Mouse (Mus musculus): ENCODE results near the gene Smoc1. TPM values are rescaled to one million over a fixed set of nuclear protein-coding genes. Genes with fewer than 3 reads are reported as not detected.

The Smoc1 gene
- polyA plus RNA-seq, 1 experiment from 2014 or later = 10.7 TPM

DNA sequence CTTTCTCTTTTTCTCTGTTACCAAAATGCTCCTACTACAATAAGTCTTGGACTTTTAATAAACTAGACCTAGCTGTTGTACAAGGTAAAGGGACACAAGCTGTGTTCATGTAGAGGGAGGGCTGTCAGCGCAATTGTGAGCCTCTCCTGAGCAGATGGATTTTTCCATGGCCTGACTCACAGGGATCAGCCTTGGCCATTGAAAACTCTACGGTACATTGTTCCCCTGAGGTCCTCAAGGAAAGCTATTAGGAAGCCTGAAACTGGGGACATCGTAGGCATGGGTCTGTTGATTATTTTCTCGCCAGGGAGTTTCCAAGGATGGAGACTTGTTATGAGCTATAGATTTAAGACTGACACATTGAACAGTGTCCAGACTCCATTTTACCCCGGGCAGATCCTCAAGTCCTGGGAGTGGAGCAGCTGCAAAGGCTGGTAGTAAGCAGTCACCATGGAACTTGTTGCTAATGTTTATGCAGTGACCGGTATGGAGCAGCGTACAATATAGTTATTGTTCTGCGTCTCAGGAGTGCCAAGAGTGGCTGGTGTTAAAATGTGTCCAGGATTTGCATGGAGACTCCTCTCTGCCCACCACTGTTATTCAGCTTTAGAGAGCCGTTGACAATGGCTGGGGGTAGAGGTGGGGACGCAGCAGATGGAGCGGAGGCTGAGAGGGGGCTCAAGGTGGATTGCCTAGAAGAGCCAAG lies 28.5 kb downstream of the Smoc1 start:
- no peak overlapping the region for H3K4me3 ChIP-seq (ENCODE audit: low read depth, low read length)
- 62% methylated on average over 11 of the region's 11 CpGs for WGBS
- H3K27ac ChIP-seq (replicated peaks; ENCODE audit: low read depth, low read length) = no peak overlapping the region
- H3K4me2 ChIP-seq (ENCODE audit: low read depth, low read length) = no peak overlapping the region
- H3K36me3 ChIP-seq (ENCODE audit: control insufficient read depth, insufficient read depth, low read length) = no peaks in the 10 kb centered on the region
- H3K9ac ChIP-seq (ENCODE audit: low read depth, low read length) = no peak overlapping the region
- no peaks in the 10 kb centered on the region for H3K9me3 ChIP-seq (ENCODE audit: control insufficient read depth, low read length)
- H3K4me1 ChIP-seq (ENCODE audit: control insufficient read depth, insufficient read depth, low read length) = peaks cover 3% of the 10 kb centered on the region; the same call in 1 of the 2 replicates
- H3K27me3 ChIP-seq (replicated peaks; ENCODE audit: control insufficient read depth, insufficient read depth, low read length) = no peaks in the 10 kb centered on the region
- peak; percentile 26; the same call in 1 of the 2 replicates for ATAC-seq (ENCODE audit: low read depth)
- DNase-seq (ENCODE audit: low spot score) = no peak

DNA sequence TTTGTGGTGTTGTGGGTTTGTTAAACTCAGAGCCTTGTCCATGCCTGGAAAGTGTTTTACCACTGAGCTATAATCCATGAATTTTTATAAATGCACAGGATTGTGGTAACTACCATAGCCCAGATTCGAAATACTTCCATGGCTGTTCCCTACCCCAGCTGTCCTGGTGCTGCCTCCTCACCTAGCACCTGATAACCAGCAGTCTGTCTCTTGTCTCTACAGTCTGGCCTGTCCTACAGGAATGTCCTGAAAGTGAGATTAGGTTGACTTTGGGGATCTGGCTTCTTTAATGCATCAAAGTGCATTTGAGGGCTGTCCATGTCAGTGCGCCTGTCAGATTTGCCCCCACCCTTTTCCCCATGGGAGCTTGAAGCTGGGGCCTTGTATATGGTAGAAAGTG lies 29.2 kb downstream of the Smoc1 start:
- Histone ChIP-seq H3K9me3 (ENCODE audit: control insufficient read depth, low read length) (no peaks in the 10 kb centered on the region), H3K27me3 (replicated peaks; ENCODE audit: control insufficient read depth, insufficient read depth, low read length) (no peaks in the 10 kb centered on the region), H3K4me3 (ENCODE audit: low read depth, low read length) (no peak overlapping the region), H3K27ac (replicated peaks; ENCODE audit: low read depth, low read length) (no peak overlapping the region), H3K4me1 (ENCODE audit: control insufficient read depth, insufficient read depth, low read length) (peaks cover 3% of the 10 kb centered on the region; the same call in 1 of the 2 replicates), H3K36me3 (ENCODE audit: control insufficient read depth, insufficient read depth, low read length) (no peaks in the 10 kb centered on the region), H3K9ac (ENCODE audit: low read depth, low read length) (no peak overlapping the region), H3K4me2 (ENCODE audit: low read depth, low read length) (no peak overlapping the region)
- DNase-seq (ENCODE audit: low spot score) (no peak), ATAC-seq (ENCODE audit: low read depth) (no peak)
- 84% methylated on average over 2 of the region's 2 CpGs for WGBS

DNA sequence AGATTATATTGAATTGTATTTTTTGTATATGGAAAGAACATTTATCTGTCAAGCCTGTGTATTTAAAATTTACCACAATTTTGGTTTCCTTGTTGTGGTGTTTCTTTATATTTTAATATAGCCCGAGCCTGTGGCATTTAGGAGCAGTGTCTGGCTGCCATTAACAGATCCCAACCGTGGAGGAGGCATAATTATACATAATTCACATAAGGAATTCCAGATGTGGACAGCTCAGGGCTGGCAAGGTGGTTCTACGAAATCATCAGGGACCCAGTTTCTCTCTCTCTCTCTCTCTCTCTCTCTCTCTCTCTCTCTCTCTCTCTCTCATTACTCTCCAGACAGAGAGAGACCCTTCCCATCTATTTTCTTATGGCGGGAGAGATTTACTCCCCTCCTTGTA lies 31.0 kb downstream of the Smoc1 start:
- Histone ChIP-seq H3K27ac (replicated peaks; ENCODE audit: low read depth, low read length) (no peak overlapping the region), H3K36me3 (ENCODE audit: control insufficient read depth, insufficient read depth, low read length) (no peaks in the 10 kb centered on the region), H3K4me2 (ENCODE audit: low read depth, low read length) (no peak overlapping the region), H3K27me3 (replicated peaks; ENCODE audit: control insufficient read depth, insufficient read depth, low read length) (no peaks in the 10 kb centered on the region), H3K9me3 (ENCODE audit: control insufficient read depth, low read length) (no peaks in the 10 kb centered on the region), H3K9ac (ENCODE audit: low read depth, low read length) (no peak overlapping the region), H3K4me1 (ENCODE audit: control insufficient read depth, insufficient read depth, low read length) (peaks cover 3% of the 10 kb centered on the region; the same call in 1 of the 2 replicates), H3K4me3 (ENCODE audit: low read depth, low read length) (no peak overlapping the region)
- 26% methylated on average over 4 of the region's 4 CpGs for WGBS
- ATAC-seq (ENCODE audit: low read depth) (no peak), DNase-seq (ENCODE audit: low spot score) (peak; percentile 35)

DNA sequence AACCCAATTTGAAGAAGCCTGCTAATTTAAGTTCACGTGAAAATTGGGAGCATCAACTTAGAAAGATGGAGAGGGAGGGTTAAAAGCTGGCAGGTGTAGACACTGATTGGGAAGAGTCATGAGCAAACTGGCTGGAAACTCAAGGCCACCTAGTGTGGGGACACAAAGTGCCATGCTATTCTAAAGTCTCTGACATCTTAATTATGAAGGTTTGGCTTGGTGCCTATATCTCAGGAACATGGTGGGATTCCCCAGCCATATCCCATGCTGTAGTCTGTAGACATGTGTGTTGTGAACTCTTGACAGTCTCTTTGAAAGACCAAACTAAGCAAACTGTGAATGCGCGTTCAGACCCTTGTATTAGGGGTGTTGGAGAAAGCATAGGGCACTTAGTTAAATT lies 32.0 kb downstream of the Smoc1 start:
- Histone ChIP-seq H3K9me3 (ENCODE audit: control insufficient read depth, low read length) (no peaks in the 10 kb centered on the region), H3K36me3 (ENCODE audit: control insufficient read depth, insufficient read depth, low read length) (no peaks in the 10 kb centered on the region), H3K4me2 (ENCODE audit: low read depth, low read length) (no peak overlapping the region), H3K27me3 (replicated peaks; ENCODE audit: control insufficient read depth, insufficient read depth, low read length) (no peaks in the 10 kb centered on the region), H3K9ac (ENCODE audit: low read depth, low read length) (no peak overlapping the region), H3K27ac (replicated peaks; ENCODE audit: low read depth, low read length) (no peak overlapping the region), H3K4me3 (ENCODE audit: low read depth, low read length) (no peak overlapping the region), H3K4me1 (ENCODE audit: control insufficient read depth, insufficient read depth, low read length) (peaks cover 3% of the 10 kb centered on the region; the same call in 1 of the 2 replicates)
- WGBS = 83% methylated on average over 3 of the region's 3 CpGs
- no peak for ATAC-seq (ENCODE audit: low read depth)
- DNase-seq (ENCODE audit: low spot score) = no peak

DNA sequence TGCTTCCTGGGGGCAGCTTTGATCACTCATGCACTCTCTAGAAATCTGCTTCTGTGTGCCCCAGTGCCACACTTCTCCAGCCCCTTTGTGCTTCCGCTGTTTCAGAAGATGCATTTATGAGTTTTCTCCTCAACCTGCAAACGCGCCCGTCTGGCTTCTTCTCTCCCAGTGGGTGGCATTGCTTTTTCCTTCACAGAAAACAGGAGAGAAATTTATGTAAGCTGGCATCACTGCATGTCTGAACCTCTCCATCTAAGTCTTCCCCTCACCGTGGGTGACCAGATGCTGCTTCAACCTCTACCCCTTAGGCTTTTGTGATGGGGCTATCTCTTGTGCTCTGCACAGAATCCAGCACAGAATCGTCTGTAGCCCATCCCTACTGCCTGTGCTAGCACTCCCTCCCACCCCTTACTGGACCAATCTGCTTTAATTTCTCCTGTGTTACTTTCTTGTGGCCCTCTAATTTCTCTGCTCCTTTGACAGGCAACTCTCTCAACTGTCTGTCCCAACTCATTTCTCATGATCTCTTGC lies 35.3 kb downstream of the Smoc1 start:
- H3K4me2 ChIP-seq (ENCODE audit: low read depth, low read length) = no peak overlapping the region
- no peak for ATAC-seq (ENCODE audit: low read depth)
- no peak overlapping the region for H3K9ac ChIP-seq (ENCODE audit: low read depth, low read length)
- no peak for DNase-seq (ENCODE audit: low spot score)
- H3K27me3 ChIP-seq (replicated peaks; ENCODE audit: control insufficient read depth, insufficient read depth, low read length) = no peaks in the 10 kb centered on the region
- no peak overlapping the region for H3K27ac ChIP-seq (replicated peaks; ENCODE audit: low read depth, low read length)
- H3K4me1 ChIP-seq (ENCODE audit: control insufficient read depth, insufficient read depth, low read length) = peaks cover 3% of the 10 kb centered on the region; the same call in 1 of the 2 replicates
- 84% methylated on average over 6 of the region's 6 CpGs for whole genome bisulfite sequencing
- no peak overlapping the region for H3K4me3 ChIP-seq (ENCODE audit: low read depth, low read length)
- no peaks in the 10 kb centered on the region for H3K36me3 ChIP-seq (ENCODE audit: control insufficient read depth, insufficient read depth, low read length)
- H3K9me3 ChIP-seq (ENCODE audit: control insufficient read depth, low read length) = no peaks in the 10 kb centered on the region

DNA sequence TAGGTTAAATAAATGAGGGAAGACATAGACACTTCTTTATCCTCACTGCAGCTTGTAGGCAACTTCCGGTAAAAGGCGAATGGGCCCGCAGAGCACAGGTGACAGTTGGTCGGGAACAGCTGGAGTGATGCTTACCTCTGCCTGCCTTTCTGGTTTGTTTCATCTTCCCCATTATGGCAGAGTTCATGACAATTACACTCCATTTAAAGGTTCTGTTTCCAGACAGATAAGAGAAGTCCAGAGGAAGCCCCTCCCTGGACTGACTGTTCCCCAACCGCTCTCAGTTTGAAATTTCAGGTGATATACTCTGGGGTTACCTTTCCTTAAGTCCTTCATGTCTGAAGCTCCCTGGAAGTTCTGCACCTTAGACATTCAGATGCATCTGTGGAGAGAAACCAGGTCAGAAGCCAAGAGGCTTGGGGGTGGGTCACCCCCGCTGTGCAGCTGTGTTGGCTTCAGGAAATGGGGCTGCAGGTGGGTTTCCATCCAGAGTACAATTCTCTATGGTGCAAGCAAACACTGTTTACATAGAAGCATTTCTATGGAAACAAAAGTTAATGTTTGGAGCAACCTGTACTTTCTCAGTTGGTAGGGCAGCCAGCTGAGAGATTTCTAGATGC lies 36.8 kb downstream of the Smoc1 start:
- Histone ChIP-seq H3K9ac (ENCODE audit: low read depth, low read length) (no peak overlapping the region), H3K4me3 (ENCODE audit: low read depth, low read length) (no peak overlapping the region), H3K4me1 (ENCODE audit: control insufficient read depth, insufficient read depth, low read length) (no peaks in the 10 kb centered on the region), H3K27me3 (replicated peaks; ENCODE audit: control insufficient read depth, insufficient read depth, low read length) (no peaks in the 10 kb centered on the region), H3K36me3 (ENCODE audit: control insufficient read depth, insufficient read depth, low read length) (no peaks in the 10 kb centered on the region), H3K9me3 (ENCODE audit: control insufficient read depth, low read length) (no peaks in the 10 kb centered on the region), H3K4me2 (ENCODE audit: low read depth, low read length) (no peak overlapping the region), H3K27ac (replicated peaks; ENCODE audit: low read depth, low read length) (no peak overlapping the region)
- 85% methylated on average over 6 of the region's 6 CpGs for WGBS
- no peak for DNase-seq (ENCODE audit: low spot score)
- ATAC-seq (ENCODE audit: low read depth) = no peak

DNA sequence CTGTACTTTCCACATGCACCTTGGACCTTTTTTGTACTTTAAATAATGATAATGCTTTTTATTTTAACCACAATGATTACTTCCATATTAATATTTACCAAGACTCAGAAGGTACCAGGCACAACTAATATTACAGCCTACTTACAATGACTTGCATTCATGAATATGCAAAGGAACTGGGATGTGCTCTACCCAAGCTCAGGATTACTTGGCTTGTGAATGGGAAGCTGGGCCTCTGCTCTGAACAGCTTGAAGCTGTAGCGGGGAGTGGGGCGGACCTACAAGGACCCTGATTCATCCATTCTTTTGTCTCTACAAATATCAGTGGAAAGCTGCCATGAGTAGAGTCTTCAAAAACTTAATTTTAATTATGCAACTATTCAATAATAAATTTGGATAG lies 47.5 kb downstream of the Smoc1 start:
- Histone ChIP-seq H3K27ac (replicated peaks; ENCODE audit: low read depth, low read length) (no peak overlapping the region), H3K4me2 (ENCODE audit: low read depth, low read length) (no peak overlapping the region), H3K27me3 (replicated peaks; ENCODE audit: control insufficient read depth, insufficient read depth, low read length) (no peaks in the 10 kb centered on the region), H3K36me3 (ENCODE audit: control insufficient read depth, insufficient read depth, low read length) (no peaks in the 10 kb centered on the region), H3K9ac (ENCODE audit: low read depth, low read length) (no peak overlapping the region), H3K4me1 (ENCODE audit: control insufficient read depth, insufficient read depth, low read length) (no peaks in the 10 kb centered on the region), H3K4me3 (ENCODE audit: low read depth, low read length) (no peak overlapping the region), H3K9me3 (ENCODE audit: control insufficient read depth, low read length) (peaks cover 13% of the 10 kb centered on the region; the same call in 1 of the 2 replicates)
- DNase-seq (ENCODE audit: low spot score) = no peak
- ATAC-seq (ENCODE audit: low read depth) = no peak
- WGBS = 82% methylated on average over 2 of the region's 2 CpGs

DNA sequence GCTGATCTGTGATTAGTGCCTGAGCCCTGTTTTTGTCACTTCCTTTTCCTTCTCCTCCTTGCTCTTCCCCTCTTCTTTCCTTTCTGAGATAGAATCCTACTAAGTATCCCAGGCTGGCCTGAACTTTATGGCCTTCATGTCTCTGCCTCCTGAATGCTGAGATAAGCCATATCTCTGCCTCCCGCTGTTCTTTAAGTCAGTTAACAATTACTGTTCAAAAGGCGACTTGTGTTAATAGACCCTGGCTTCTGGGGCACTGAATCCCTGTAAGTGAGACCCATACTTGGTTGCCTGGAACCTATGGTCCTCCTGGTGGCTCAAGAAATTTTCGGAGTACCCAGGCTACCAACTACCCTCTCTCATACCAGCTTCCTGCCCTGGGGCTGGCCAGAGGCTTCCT lies 48.3 kb downstream of the Smoc1 start:
- no peaks in the 10 kb centered on the region for H3K36me3 ChIP-seq (ENCODE audit: control insufficient read depth, insufficient read depth, low read length)
- ATAC-seq (ENCODE audit: low read depth) = no peak
- H3K4me1 ChIP-seq (ENCODE audit: control insufficient read depth, insufficient read depth, low read length) = no peaks in the 10 kb centered on the region
- WGBS = 80% methylated on average over 3 of the region's 3 CpGs
- H3K27me3 ChIP-seq (replicated peaks; ENCODE audit: control insufficient read depth, insufficient read depth, low read length) = no peaks in the 10 kb centered on the region
- H3K4me2 ChIP-seq (ENCODE audit: low read depth, low read length) = no peak overlapping the region
- H3K4me3 ChIP-seq (ENCODE audit: low read depth, low read length) = no peak overlapping the region
- peaks cover 15% of the 10 kb centered on the region; the same call in 1 of the 2 replicates for H3K9me3 ChIP-seq (ENCODE audit: control insufficient read depth, low read length)
- no peak overlapping the region for H3K9ac ChIP-seq (ENCODE audit: low read depth, low read length)
- DNase-seq (ENCODE audit: low spot score) = no peak
- no peak overlapping the region for H3K27ac ChIP-seq (replicated peaks; ENCODE audit: low read depth, low read length)
